Mouse (Mus musculus): ENCODE results near the gene Reln. TPM values are rescaled to one million over a fixed set of nuclear protein-coding genes. Genes with fewer than 3 reads are reported as not detected.

Reln gene
- polyA plus RNA-seq, 1 experiment from 2014 or later = 14.5 TPM

- no peak for DNase-seq (ENCODE audit: low spot score)
- no peak for TF ChIP-seq CTCF (IDR thresholded peaks at IDR 0.05; ENCODE audit: low read depth)
- no peaks in the 10 kb centered on the region for H3K36me3 ChIP-seq (ENCODE audit: insufficient read depth, low read length)
- no peak overlapping the region for H3K4me3 ChIP-seq (replicated peaks; ENCODE audit: low read depth, low read length)
- no peak overlapping the region for H3K9ac ChIP-seq (ENCODE audit: low read depth, low read length)
- H3K27ac ChIP-seq = no peak overlapping the region
- no peak overlapping the region for H3K4me2 ChIP-seq (ENCODE audit: low read length)
- no peaks in the 10 kb centered on the region for H3K27me3 ChIP-seq (ENCODE audit: insufficient read depth, low read length)
- no peaks in the 10 kb centered on the region for H3K9me3 ChIP-seq (replicated peaks; ENCODE audit: low read length)
- ATAC-seq (replicated peaks; ENCODE audit: low FRiP score, low read depth) = no peak
- WGBS = 78% methylated on average over 11 of the region's 11 CpGs
- H3K4me1 ChIP-seq (replicated peaks; ENCODE audit: insufficient read depth, low read length) = no peaks in the 10 kb centered on the region
Measured at GRCm38 (mm10) chr5:22028379-22028778, 316.1 kb downstream of the Reln start.

DNA sequence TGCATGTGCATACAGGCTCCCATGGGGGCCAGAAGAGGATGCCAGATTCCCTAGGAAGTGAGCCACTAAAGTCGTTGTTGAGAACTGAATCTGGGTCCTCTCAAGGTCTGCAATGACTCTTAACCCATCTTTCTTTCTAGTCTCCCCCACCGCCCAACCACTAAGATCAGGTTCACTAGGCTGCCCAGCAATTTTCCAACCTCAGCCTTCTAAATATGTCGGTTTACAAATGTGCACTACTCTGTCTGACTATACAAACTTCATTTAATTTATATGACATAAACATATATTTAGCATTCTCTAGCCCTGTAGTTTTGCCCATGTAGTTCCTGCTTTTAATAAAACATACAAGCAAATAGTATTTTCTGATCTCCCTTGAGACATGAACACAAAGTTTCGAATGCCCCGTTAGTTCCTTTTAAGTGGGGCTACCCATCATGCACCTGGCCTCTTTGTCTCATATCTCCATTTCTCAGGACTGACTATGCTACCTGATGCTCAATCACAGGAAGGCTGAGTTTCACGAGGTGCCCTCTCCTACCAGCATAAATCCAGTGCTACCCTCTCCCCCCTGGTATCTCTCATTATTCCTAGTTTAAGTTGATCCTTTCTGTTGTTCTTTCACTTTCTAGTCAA lies 317.1 kb downstream of the Reln start:
- 79% methylated on average over 6 of the region's 6 CpGs for WGBS
- Histone ChIP-seq H3K9me3 (replicated peaks; ENCODE audit: low read length) (no peaks in the 10 kb centered on the region), H3K27me3 (ENCODE audit: insufficient read depth, low read length) (no peaks in the 10 kb centered on the region), H3K9ac (ENCODE audit: low read depth, low read length) (no peak overlapping the region), H3K4me1 (replicated peaks; ENCODE audit: insufficient read depth, low read length) (no peaks in the 10 kb centered on the region), H3K4me2 (ENCODE audit: low read length) (no peak overlapping the region), H3K36me3 (ENCODE audit: insufficient read depth, low read length) (no peaks in the 10 kb centered on the region), H3K27ac (no peak overlapping the region), H3K4me3 (replicated peaks; ENCODE audit: low read depth, low read length) (no peak overlapping the region)
- no peak for DNase-seq (ENCODE audit: low spot score)
- ATAC-seq (replicated peaks; ENCODE audit: low FRiP score, low read depth) = no peak
- TF ChIP-seq CTCF (IDR thresholded peaks at IDR 0.05; ENCODE audit: low read depth) = no peak

- no peaks in the 10 kb centered on the region for H3K9me3 ChIP-seq (replicated peaks; ENCODE audit: low read length)
- no peak overlapping the region for H3K4me3 ChIP-seq (replicated peaks; ENCODE audit: low read depth, low read length)
- no peak for TF ChIP-seq CTCF (IDR thresholded peaks at IDR 0.05; ENCODE audit: low read depth)
- no peaks in the 10 kb centered on the region for H3K27me3 ChIP-seq (ENCODE audit: insufficient read depth, low read length)
- DNase-seq (ENCODE audit: low spot score) (no peak), ATAC-seq (replicated peaks; ENCODE audit: low FRiP score, low read depth) (no peak)
- no peaks in the 10 kb centered on the region for H3K4me1 ChIP-seq (replicated peaks; ENCODE audit: insufficient read depth, low read length)
- no peaks in the 10 kb centered on the region for H3K36me3 ChIP-seq (ENCODE audit: insufficient read depth, low read length)
- no peak overlapping the region for H3K27ac ChIP-seq
- no peak overlapping the region for H3K9ac ChIP-seq (ENCODE audit: low read depth, low read length)
- no peak overlapping the region for H3K4me2 ChIP-seq (ENCODE audit: low read length)
- 84% methylated on average over 4 of the region's 4 CpGs for WGBS
Measured at GRCm38 (mm10) chr5:22025746-22026145, 318.8 kb downstream of the Reln start.

- 42% methylated on average over 3 of the region's 3 CpGs for WGBS
- Histone ChIP-seq H3K9ac (ENCODE audit: low read depth, low read length) (no peak overlapping the region), H3K4me2 (ENCODE audit: low read length) (no peak overlapping the region), H3K27ac (no peak overlapping the region), H3K4me1 (replicated peaks; ENCODE audit: insufficient read depth, low read length) (no peaks in the 10 kb centered on the region), H3K27me3 (ENCODE audit: insufficient read depth, low read length) (no peaks in the 10 kb centered on the region), H3K9me3 (replicated peaks; ENCODE audit: low read length) (no peaks in the 10 kb centered on the region), H3K4me3 (replicated peaks; ENCODE audit: low read depth, low read length) (no peak overlapping the region), H3K36me3 (ENCODE audit: insufficient read depth, low read length) (no peaks in the 10 kb centered on the region)
- DNase-seq (ENCODE audit: low spot score) = no peak
- no peak for TF ChIP-seq CTCF (IDR thresholded peaks at IDR 0.05; ENCODE audit: low read depth)
- no peak for ATAC-seq (replicated peaks; ENCODE audit: low FRiP score, low read depth)
Measured at GRCm38 (mm10) chr5:22024108-22024507, 320.4 kb downstream of the Reln start.

DNA sequence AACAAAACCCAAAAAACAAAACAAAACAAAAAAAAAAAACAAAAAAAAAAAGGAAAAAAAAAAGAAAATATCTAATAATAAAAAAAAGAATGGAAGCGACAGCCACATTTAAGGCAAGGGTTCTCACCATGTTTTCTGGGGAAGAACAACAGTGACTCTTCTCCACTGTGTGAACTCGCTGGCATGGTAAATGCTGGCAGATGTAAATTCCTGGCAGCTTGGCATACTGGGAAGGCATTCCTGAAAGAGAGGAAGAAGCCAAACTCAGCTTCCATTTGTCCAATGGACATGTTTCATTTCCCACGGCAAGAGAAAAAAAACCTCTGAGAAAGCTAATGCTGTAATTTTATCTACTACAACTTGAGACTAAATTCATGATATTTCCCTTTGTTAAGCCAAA lies 326.6 kb downstream of the Reln start:
- no peaks in the 10 kb centered on the region for H3K4me1 ChIP-seq (replicated peaks; ENCODE audit: insufficient read depth, low read length)
- H3K4me2 ChIP-seq (ENCODE audit: low read length) = no peak overlapping the region
- H3K27me3 ChIP-seq (ENCODE audit: insufficient read depth, low read length) = no peaks in the 10 kb centered on the region
- H3K27ac ChIP-seq = no peak overlapping the region
- DNase-seq (ENCODE audit: low spot score) = no peak
- no peak overlapping the region for H3K4me3 ChIP-seq (replicated peaks; ENCODE audit: low read depth, low read length)
- TF ChIP-seq CTCF (IDR thresholded peaks at IDR 0.05; ENCODE audit: low read depth) = no peak
- H3K9me3 ChIP-seq (replicated peaks; ENCODE audit: low read length) = no peaks in the 10 kb centered on the region
- no peak for ATAC-seq (replicated peaks; ENCODE audit: low FRiP score, low read depth)
- no peak overlapping the region for H3K9ac ChIP-seq (ENCODE audit: low read depth, low read length)
- no peaks in the 10 kb centered on the region for H3K36me3 ChIP-seq (ENCODE audit: insufficient read depth, low read length)
- WGBS = 89% methylated on average over 3 of the region's 3 CpGs

DNA sequence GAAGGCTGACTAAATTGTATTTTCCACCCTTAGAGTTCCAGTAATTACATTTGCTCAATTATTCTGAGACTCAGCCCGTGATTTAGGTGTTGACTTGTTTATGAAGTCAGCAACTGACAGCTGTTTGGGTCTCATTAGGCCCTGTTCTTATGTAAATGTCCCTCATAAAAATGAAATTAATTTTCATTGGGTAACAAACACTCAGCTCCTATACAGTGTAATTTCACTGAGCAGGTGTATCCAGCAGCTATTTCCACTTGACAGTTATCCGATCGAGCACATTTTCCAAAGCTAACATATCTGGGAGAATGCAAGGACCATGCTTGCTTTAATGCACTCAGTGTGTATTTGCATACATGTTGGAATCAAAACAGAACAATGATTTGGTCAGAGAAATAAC lies 330.0 kb downstream of the Reln start:
- no peak for TF ChIP-seq CTCF (IDR thresholded peaks at IDR 0.05; ENCODE audit: low read depth)
- ATAC-seq (replicated peaks; ENCODE audit: low FRiP score, low read depth) = no peak
- H3K4me1 ChIP-seq (replicated peaks; ENCODE audit: insufficient read depth, low read length) = no peaks in the 10 kb centered on the region
- no peak overlapping the region for H3K4me2 ChIP-seq (ENCODE audit: low read length)
- no peaks in the 10 kb centered on the region for H3K9me3 ChIP-seq (replicated peaks; ENCODE audit: low read length)
- DNase-seq (ENCODE audit: low spot score) = no peak
- H3K9ac ChIP-seq (ENCODE audit: low read depth, low read length) = no peak overlapping the region
- H3K27me3 ChIP-seq (ENCODE audit: insufficient read depth, low read length) = no peaks in the 10 kb centered on the region
- H3K27ac ChIP-seq = no peak overlapping the region
- H3K36me3 ChIP-seq (ENCODE audit: insufficient read depth, low read length) = no peaks in the 10 kb centered on the region
- H3K4me3 ChIP-seq (replicated peaks; ENCODE audit: low read depth, low read length) = no peak overlapping the region
- WGBS = 91% methylated on average over 3 of the region's 3 CpGs

- no peak overlapping the region for H3K9ac ChIP-seq (ENCODE audit: low read depth, low read length)
- DNase-seq (ENCODE audit: low spot score) = no peak
- H3K4me1 ChIP-seq (replicated peaks; ENCODE audit: insufficient read depth, low read length) = no peaks in the 10 kb centered on the region
- no peaks in the 10 kb centered on the region for H3K27me3 ChIP-seq (ENCODE audit: insufficient read depth, low read length)
- no peak for ATAC-seq (replicated peaks; ENCODE audit: low FRiP score, low read depth)
- no peak overlapping the region for H3K4me3 ChIP-seq (replicated peaks; ENCODE audit: low read depth, low read length)
- H3K27ac ChIP-seq = no peak overlapping the region
- 90% methylated on average over 8 of the region's 8 CpGs for WGBS
- H3K9me3 ChIP-seq (replicated peaks; ENCODE audit: low read length) = no peaks in the 10 kb centered on the region
- TF ChIP-seq CTCF (IDR thresholded peaks at IDR 0.05; ENCODE audit: low read depth) = no peak
- H3K4me2 ChIP-seq (ENCODE audit: low read length) = no peak overlapping the region
- H3K36me3 ChIP-seq (ENCODE audit: insufficient read depth, low read length) = no peaks in the 10 kb centered on the region
Measured at GRCm38 (mm10) chr5:22009142-22009541, 335.4 kb downstream of the Reln start.

Data from kidney, postnatal 0 days (tissue).